Mouse (Mus musculus) intestine, postnatal 0 days (tissue): Measurements from ENCODE around the gene Susd6. TPM values are rescaled to one million over a fixed set of nuclear protein-coding genes. Genes with fewer than 3 reads are reported as not detected.

Source experiments
- ATAC-seq: fragments of 200-750 bp; cut with Nextera tagmentation; 2 replicates; pipeline ENCODE4 v1.8.0; 2017; ENCODE audit warnings: mild to moderate bottlenecking, moderate TSS enrichment, moderate library complexity
- H3K27ac ChIP-seq: fragments of 300-500 bp; sonication (generic); 2 replicates; pipeline ENCODE4 v1.5.1; 2014; ENCODE audit warnings: mild to moderate bottlenecking, low read depth, low read length, moderate library complexity
- H3K27me3 ChIP-seq: fragments of 300-500 bp; sonication (generic); replicated peaks from 2 replicates; pipeline ENCODE4 v1.6.1; 2014; ENCODE audit warnings: low read length, mixed read lengths; ENCODE audit not compliant: control insufficient read depth, insufficient read depth
- H3K36me3 ChIP-seq: fragments of 300-500 bp; sonication (generic); 2 replicates; pipeline ENCODE4 v1.6.1; 2014; ENCODE audit warnings: mild to moderate bottlenecking, moderate library complexity; ENCODE audit not compliant: control insufficient read depth, insufficient read depth
- H3K4me1 ChIP-seq: fragments of 300-500 bp; sonication (generic); replicated peaks from 2 replicates; pipeline ENCODE4 v1.6.1; 2014; ENCODE audit warnings: antibody characterized with exemption, low read length, mixed read lengths; ENCODE audit not compliant: control insufficient read depth, insufficient read depth
- H3K4me2 ChIP-seq: fragments of 300-500 bp; sonication (generic); replicated peaks from 2 replicates; pipeline ENCODE4 v1.6.1; 2014; ENCODE audit warnings: low read depth, mild to moderate bottlenecking, moderate library complexity
- H3K4me3 ChIP-seq: fragments of 300-500 bp; sonication (generic); 2 replicates; pipeline ENCODE4 v1.5.1; 2014; ENCODE audit warnings: low read depth, low read length
- H3K9ac ChIP-seq: fragments of 300-500 bp; sonication (generic); 2 replicates; pipeline ENCODE4 v1.6.1; 2014; ENCODE audit warnings: mild to moderate bottlenecking, low read depth, low read length
- H3K9me3 ChIP-seq: fragments of 300-500 bp; sonication (generic); 2 replicates; pipeline ENCODE4 v1.6.1; 2016; ENCODE audit warnings: mixed run types; ENCODE audit not compliant: control insufficient read depth
- CTCF ChIP-seq: sonication (generic); IDR thresholded peaks from 2 replicates; pipeline ENCODE4 v1.5.1; 2016; ENCODE audit warnings: low read depth, mild to moderate bottlenecking, control low read depth, antibody characterized with exemption, moderate library complexity
- WGBS: fragments of 180-500 bp; shearing (Covaris S2); extraction: QIAGEN DNeasy Blood & Tissue Kit; methylation state at CpG from one replicate; pipeline ENCODE4 v1.1.7; 2014; 5-methylcytosine and 5-hydroxymethylcytosine counted together
- polyA plus RNA-seq: library from polyadenylated mRNA; unstranded; fragments of >200 nt; fragmentation: Nextera tagmentation; extraction: Ambion mirVana; gene quantifications from 2 replicates; pipeline ENCODE4 v1.2.1, GENCODE M21; 2015

The Susd6 gene
- polyA plus RNA-seq, 1 experiment from 2014 or later, result 16.9 TPM

DNA sequence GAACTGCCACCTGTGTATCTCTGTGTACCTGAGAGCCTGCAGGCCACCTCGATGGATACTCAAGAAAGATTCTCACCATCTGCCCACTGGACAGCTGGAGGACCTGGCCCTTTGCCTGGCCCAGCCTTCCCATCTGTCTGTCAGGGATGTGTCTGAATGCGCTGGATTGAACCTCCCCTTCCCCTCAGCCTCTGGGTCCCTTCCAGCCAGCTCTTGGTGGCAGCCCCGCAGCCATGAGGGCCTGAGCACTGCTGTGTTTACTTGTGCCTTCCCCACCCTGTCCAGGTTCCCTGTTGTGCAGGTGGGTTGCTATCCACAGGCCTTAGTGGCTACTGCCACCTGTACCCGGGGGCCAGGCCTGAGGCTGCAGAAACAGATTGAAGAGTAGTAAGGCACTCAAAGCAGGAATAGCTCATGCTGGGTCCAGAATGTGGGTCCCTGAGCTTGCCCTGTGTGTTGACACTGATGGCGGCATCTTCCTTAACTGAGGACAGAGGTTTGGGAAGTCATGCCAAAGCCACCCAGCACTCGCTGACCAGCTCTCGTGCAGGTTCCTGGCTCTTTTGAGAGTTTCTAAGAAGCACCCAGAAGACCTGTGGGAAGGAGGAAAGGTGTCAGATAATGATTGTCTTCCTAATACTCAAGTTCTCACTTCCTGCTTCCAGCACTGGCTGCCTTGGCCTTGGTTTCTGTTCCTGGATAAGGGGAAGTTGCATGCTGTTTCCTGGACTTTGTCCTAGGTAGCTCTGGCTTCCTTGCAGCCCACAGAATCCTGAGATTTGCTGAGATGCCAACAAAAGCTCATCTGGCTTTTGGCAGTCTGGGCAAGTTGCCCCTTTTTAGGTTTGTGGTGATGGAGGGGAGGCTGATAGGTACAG, 87.1 kb downstream of the Susd6 start:
- H3K9ac ChIP-seq, result no peak overlapping the region
- peaks cover 54% of the 10 kb centered on the region for H3K36me3 ChIP-seq
- 0 out of 2 replicates have a peak, but pooled peaks cover 3% of the 10 kb centered on the region for H3K4me1 ChIP-seq
- peak overlapping the region; percentile 50; the same call in 1 of the 2 replicates for H3K27ac ChIP-seq
- ATAC-seq, result 0 out of 2 replicates have a peak, but pooled peaks have one; percentile 35
- H3K4me3 ChIP-seq, result no peak overlapping the region
- no peak overlapping the region for H3K4me2 ChIP-seq
- no peak for TF ChIP-seq CTCF
- no peaks in the 10 kb centered on the region for H3K27me3 ChIP-seq
- no peaks in the 10 kb centered on the region for H3K9me3 ChIP-seq
- WGBS, result 78% methylated on average over 7 of the region's 7 CpGs

DNA sequence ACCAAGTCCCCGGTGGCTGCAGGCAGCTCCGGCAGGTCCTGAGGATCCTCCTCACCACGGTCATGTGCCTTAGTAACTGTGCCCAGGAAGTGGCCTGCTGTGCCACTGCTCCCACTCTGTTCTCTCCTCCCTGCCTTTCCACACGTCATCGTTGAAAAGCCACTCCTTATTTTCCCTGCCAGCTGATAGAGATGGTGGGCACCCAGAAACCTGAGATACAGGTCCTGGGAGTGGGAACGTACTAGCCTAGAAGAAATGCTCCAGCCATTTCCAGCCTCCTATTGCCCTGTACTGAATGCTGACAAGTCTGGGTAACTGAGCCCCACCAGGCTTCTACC, 87.8 kb downstream of the Susd6 start:
- TF ChIP-seq CTCF, result no peak
- no peaks in the 10 kb centered on the region for H3K9me3 ChIP-seq
- H3K9ac ChIP-seq, result no peak overlapping the region
- 0 out of 2 replicates have a peak, but pooled peaks cover 3% of the 10 kb centered on the region for H3K4me1 ChIP-seq
- H3K27me3 ChIP-seq, result no peaks in the 10 kb centered on the region
- peaks cover 54% of the 10 kb centered on the region for H3K36me3 ChIP-seq
- no peak overlapping the region; the same call in 1 of the 2 replicates for H3K27ac ChIP-seq
- H3K4me3 ChIP-seq, result no peak overlapping the region
- 72% methylated on average over 6 of the region's 6 CpGs for WGBS
- H3K4me2 ChIP-seq, result no peak overlapping the region
- 0 out of 2 replicates have a peak, but pooled peaks have one; percentile 17 for ATAC-seq

DNA sequence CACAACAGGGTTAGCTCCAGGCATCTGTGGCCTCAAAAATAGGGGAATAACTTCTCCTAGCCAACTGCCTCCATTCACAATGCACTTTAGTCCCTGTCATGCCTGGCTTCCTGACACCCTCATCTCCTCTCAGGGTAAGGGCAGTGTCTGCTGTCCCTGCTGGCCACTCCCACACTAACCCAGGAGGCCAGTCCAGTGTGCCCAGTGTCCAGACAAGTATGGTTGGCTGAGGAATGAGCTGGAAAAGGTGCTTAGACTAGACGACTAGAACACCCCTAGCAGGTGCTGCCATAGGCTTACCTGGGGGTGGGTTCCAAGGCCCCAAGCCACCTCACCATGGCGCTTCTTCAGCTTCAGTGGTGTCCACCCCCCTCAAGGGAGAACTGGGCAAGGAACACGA, 88.3 kb downstream of the Susd6 start:
- H3K36me3 ChIP-seq, result peaks cover 49% of the 10 kb centered on the region
- H3K27me3 ChIP-seq, result no peaks in the 10 kb centered on the region
- H3K4me1 ChIP-seq, result 0 out of 2 replicates have a peak, but pooled peaks cover 3% of the 10 kb centered on the region
- TF ChIP-seq CTCF, result 0 out of 2 replicates have a peak, but pooled peaks have one; percentile 21
- no peaks in the 10 kb centered on the region for H3K9me3 ChIP-seq
- H3K4me3 ChIP-seq, result no peak overlapping the region
- ATAC-seq, result no peak; the same call in 1 of the 2 replicates
- H3K4me2 ChIP-seq, result no peak overlapping the region
- H3K9ac ChIP-seq, result no peak overlapping the region
- H3K27ac ChIP-seq, result no peak overlapping the region; the same call in 1 of the 2 replicates
- 78% methylated on average over 3 of the region's 3 CpGs for WGBS

DNA sequence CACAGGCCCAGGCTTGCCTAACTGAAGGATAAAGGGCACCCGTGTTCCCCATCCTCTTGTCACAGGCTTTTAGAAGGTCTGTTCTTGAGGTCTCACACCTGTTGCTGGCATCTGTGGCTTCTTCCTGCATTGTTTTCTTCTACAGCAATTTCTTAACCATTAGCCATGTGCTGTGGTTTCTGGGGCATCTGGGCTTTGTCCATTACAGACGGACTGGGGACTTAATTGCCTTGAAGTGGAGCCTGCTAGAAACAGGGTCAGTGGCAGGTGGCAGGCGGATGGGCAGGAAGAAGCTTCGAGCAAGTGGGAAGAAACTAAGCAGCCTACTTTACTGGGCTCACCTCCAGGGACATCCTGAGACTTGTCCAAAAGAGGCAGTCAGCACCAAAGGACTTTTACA, 89.0 kb downstream of the Susd6 start:
- no peak overlapping the region for H3K9ac ChIP-seq
- TF ChIP-seq CTCF, result no peak
- 57% methylated on average over 4 of the region's 4 CpGs for WGBS
- H3K4me3 ChIP-seq, result no peak overlapping the region
- no peak for ATAC-seq
- no peaks in the 10 kb centered on the region for H3K9me3 ChIP-seq
- H3K36me3 ChIP-seq, result peaks cover 43% of the 10 kb centered on the region
- no peaks in the 10 kb centered on the region for H3K27me3 ChIP-seq
- H3K4me2 ChIP-seq, result no peak overlapping the region
- H3K27ac ChIP-seq, result no peak overlapping the region
- 0 out of 2 replicates have a peak, but pooled peaks cover 3% of the 10 kb centered on the region for H3K4me1 ChIP-seq

DNA sequence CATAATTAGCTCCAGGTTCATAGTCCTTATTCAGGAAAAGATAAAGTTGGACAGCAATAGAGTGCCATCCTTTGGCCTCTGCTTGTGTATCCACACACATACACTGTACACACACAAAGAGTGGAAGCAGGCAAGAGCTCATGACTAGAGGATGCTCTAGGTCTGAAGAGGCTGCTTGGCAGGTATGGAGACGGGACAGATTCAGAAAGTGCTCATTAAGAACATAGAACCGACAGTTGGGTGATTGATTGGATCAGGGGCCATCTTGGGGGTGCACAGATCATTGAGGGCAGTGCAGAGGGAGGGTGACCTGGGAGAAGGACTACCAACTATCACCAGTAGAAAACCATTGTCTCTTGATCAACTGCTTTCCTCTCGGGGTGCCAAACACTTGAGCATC, 90.8 kb downstream of the Susd6 start:
- Histone ChIP-seq H3K4me3 (no peak overlapping the region), H3K27ac (no peak overlapping the region), H3K9me3 (no peaks in the 10 kb centered on the region), H3K4me2 (no peak overlapping the region), H3K4me1 (0 out of 2 replicates have a peak, but pooled peaks cover 3% of the 10 kb centered on the region), H3K36me3 (peaks cover 31% of the 10 kb centered on the region), H3K9ac (no peak overlapping the region), H3K27me3 (no peaks in the 10 kb centered on the region)
- WGBS, result 86% methylated on average over 3 of the region's 3 CpGs
- no peak for TF ChIP-seq CTCF
- no peak for ATAC-seq

DNA sequence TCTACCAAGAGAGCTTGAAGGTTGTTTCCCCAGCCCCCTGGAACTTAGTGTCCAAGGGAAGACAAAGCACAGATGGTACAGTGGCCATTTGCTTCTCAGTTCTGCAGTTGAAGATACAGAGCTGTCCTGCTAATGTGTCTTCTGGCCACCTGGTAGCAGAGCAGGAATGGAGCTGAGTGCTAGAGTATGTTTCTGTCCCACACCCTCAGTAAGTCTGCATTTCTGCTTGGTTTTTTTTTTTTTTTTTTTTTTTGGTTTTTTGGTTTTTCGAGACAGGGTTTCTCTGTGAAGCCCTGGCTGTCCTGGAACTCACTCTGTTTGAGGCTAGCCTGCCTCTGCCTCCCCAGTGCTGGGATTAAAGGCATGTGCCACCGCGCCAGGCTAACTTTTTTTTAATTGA, 93.0 kb downstream of the Susd6 start:
- no peak overlapping the region for H3K4me2 ChIP-seq
- 89% methylated on average over 3 of the region's 3 CpGs for WGBS
- H3K27ac ChIP-seq, result no peak overlapping the region
- peaks cover 10% of the 10 kb centered on the region; the same call in 1 of the 2 replicates for H3K36me3 ChIP-seq
- H3K4me1 ChIP-seq, result 0 out of 2 replicates have a peak, but pooled peaks cover 2% of the 10 kb centered on the region
- no peaks in the 10 kb centered on the region for H3K9me3 ChIP-seq
- TF ChIP-seq CTCF, result no peak
- no peak for ATAC-seq
- no peak overlapping the region for H3K9ac ChIP-seq
- H3K4me3 ChIP-seq, result no peak overlapping the region
- H3K27me3 ChIP-seq, result no peaks in the 10 kb centered on the region
